Mouse (Mus musculus) testis, adult 2 months (tissue): ENCODE results near the gene Lad1. TPM values are rescaled to one million over a fixed set of nuclear protein-coding genes. Genes with fewer than 3 reads are reported as not detected.

Source experiments
- H3K27ac ChIP-seq: fragments of 200-500 bp; 2 replicates; pipeline ENCODE4 v1.5.1; 2012; ENCODE audit warnings: low read depth, low read length; ENCODE audit not compliant: control insufficient read depth, insufficient read depth
- H3K27me3 ChIP-seq: fragments of 200-500 bp; 2 replicates; pipeline ENCODE4 v1.6.1; 2012; ENCODE audit warnings: mild to moderate bottlenecking, low read length, moderate library complexity; ENCODE audit not compliant: control insufficient read depth, insufficient read depth
- H3K36me3 ChIP-seq: fragments of 200-500 bp; 2 replicates; pipeline ENCODE4 v1.6.1; 2012; ENCODE audit warnings: mild to moderate bottlenecking, low read length; ENCODE audit not compliant: control insufficient read depth, insufficient read depth
- H3K4me1 ChIP-seq: fragments of 200-500 bp; 2 replicates; pipeline ENCODE4 v1.6.1; 2012; ENCODE audit warnings: low read length; ENCODE audit not compliant: control insufficient read depth, insufficient read depth
- H3K4me3 ChIP-seq: fragments of 200-500 bp; 2 replicates; pipeline ENCODE4 v1.5.1; 2012; ENCODE audit warnings: low read depth, mild to moderate bottlenecking, low read length, moderate library complexity, mixed read lengths; ENCODE audit not compliant: control insufficient read depth
- CTCF ChIP-seq: fragments of 200-500 bp; IDR thresholded peaks from 2 replicates; pipeline ENCODE4 v1.5.1; 2012; ENCODE audit warnings: low read depth, mild to moderate bottlenecking, inconsistent platforms, low read length, moderate library complexity; ENCODE audit not compliant: control insufficient read depth, insufficient read depth, insufficient replicate concordance
- POLR2A ChIP-seq: fragments of 200-500 bp; IDR thresholded peaks from 2 replicates; pipeline ENCODE4 v1.6.1; 2012; ENCODE audit warnings: low read depth, mild to moderate bottlenecking, inconsistent platforms, low read length, moderate library complexity; ENCODE audit not compliant: control insufficient read depth
- polyA plus RNA-seq: library from polyadenylated mRNA; depleted of rRNA; stranded (reverse); fragments of >200 nt; gene quantifications from 2 replicates; pipeline ENCODE4 v1.2.3, GENCODE M21; 2012

Gene Lad1
- polyA plus RNA-seq, 1 experiment = 0.15 TPM

DNA sequence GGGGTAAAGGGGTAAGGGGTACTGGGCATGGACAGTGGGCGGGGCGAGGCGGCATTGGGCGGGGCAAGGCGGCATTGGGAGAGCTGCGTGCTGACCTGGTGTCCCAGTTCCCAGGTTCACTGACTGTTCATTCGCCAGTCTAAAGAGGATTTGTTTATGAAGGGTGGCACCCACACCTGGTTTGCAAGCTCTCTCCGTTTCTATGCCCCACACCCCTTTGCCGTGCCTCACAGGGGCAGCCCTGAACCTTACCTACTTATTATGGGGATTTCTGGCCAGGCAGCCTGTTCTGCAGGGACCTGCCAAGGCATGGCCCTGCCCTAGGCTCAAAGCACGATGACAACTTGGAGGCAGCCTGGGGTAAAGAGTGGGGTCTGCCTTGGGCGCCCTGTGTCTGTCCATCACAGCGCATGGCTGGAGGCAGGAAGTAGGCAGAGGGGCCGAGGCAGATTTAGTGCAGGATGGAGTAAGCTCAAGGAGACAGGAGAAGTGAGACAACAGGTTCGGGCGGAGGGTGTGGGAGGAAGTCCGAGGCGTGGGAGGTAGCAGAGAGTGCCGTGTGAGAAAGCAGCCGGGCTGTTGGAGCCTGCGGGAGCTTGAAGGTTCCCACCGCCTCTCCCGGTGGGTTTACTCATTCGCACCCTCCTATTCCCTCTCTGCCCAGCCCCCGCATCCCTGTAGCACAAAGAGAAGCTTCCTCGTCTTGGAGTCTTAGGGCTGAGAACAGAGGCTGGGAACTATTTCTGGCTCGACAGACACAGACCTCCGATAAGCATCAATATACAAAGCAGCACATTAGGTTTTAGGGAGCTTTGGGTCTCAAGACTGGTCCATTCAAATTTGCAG lies 24.8 kb upstream of the Lad1 start:
- Histone ChIP-seq H3K4me1 (peaks cover 11% of the 10 kb centered on the region), H3K27me3 (no peaks in the 10 kb centered on the region), H3K4me3 (peak overlapping the region; percentile 52), H3K36me3 (no peaks in the 10 kb centered on the region), H3K27ac (no peak overlapping the region)
- TF ChIP-seq POLR2A (no peak), CTCF (no peak)

DNA sequence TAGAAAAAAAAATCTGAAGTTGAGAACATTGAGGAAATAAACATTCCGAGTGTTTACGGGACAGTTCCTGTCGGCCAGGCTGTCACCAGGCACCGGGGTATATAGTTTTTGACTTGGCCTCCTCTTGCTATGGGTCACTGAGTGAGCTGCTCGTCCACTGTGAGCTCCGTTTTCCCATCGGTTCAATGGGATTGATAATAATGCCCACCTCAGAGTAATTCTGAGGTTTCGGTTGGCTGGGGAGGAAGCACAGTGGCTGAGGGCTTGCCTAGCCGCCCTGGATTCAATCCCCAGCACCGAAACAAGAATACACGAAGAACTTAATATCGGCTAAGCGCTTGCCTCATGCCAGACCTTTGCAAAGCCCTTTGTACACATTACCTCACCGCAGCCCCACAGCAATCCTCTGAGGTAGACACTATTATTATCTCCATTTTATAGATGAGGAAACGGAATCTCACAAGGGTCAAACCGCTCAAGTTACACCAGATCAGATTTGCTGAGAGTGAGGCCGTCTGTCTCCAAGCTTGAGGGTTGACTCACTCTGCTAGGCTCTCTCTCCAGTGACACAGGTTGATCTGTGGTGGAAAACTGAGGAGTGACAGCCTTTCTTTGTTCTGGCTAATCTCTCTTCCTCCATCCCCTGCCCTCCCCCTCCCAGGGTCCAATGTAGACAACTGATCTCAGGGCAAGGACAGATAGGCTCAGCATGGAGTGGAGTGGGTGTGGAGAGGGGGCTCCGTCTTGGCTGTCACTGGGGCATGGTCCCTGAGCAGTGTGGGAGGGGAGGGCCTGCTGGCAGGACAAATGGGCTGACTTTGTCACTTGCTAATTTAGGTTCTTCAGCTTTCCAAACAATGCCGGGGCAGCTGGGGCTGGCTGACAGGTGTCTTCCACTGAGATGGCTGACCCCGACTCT lies 23.9 kb upstream of the Lad1 start:
- peaks cover 11% of the 10 kb centered on the region for H3K4me1 ChIP-seq
- H3K27ac ChIP-seq = peak overlapping the region; percentile 40
- TF ChIP-seq POLR2A (no peak), CTCF (no peak)
- no peaks in the 10 kb centered on the region for H3K36me3 ChIP-seq
- H3K4me3 ChIP-seq = 0 out of 2 replicates have a peak overlapping the region, but pooled peaks have one; percentile 8
- H3K27me3 ChIP-seq = no peaks in the 10 kb centered on the region

DNA sequence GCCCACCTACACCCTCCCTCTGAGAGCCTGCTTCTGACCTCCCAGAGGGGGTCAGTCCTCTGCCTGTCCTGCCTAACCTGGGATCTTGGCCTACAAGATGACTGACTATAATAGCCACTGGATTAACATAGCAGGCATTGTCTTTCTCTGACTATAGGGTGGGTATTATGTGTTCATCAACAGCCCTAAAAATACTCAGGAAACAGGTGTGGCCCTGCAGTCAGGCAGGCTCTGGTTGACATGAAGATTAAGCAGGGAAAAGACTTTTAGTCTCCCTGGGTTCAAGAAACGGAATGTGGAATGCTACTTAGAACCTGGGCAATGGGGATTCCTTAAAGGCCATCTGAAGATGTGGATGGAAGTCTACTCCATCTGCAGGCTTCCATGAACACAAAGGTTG lies 19.9 kb upstream of the Lad1 start:
- H3K27me3 ChIP-seq = no peaks in the 10 kb centered on the region
- H3K4me3 ChIP-seq = no peak overlapping the region
- peaks cover 10% of the 10 kb centered on the region for H3K4me1 ChIP-seq
- no peak for TF ChIP-seq CTCF
- TF ChIP-seq POLR2A = no peak
- no peak overlapping the region for H3K27ac ChIP-seq
- no peaks in the 10 kb centered on the region for H3K36me3 ChIP-seq

DNA sequence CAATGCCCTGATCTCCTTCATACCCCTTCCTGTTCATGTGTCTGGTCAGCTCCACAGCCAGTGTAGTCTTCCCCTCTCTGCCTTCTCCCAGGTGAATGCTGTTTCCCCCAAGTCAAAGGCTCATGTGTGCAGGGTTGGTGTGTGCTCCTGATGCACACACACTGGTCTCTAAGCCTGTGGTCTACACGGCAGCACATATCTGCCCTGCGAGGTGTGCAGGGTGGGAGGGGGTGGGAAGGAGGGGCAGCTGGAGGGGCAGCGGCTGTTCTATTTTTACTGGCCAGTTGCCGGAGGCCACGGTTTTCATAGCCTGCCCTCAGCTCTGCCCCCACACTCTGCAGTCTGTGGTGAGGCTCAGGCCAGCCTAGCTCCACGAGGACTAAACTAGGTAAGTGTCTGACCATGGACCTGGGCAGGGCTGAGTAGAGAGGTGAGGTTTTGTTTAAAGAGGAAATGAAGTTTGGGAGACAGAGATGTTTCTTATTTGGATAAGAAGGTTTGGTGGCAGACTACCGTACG lies 19.2 kb upstream of the Lad1 start:
- H3K4me3 ChIP-seq = no peak overlapping the region
- H3K27me3 ChIP-seq = no peaks in the 10 kb centered on the region
- TF ChIP-seq CTCF = no peak
- no peak for TF ChIP-seq POLR2A
- peaks cover 4% of the 10 kb centered on the region for H3K4me1 ChIP-seq
- H3K36me3 ChIP-seq = no peaks in the 10 kb centered on the region
- no peak overlapping the region for H3K27ac ChIP-seq

DNA sequence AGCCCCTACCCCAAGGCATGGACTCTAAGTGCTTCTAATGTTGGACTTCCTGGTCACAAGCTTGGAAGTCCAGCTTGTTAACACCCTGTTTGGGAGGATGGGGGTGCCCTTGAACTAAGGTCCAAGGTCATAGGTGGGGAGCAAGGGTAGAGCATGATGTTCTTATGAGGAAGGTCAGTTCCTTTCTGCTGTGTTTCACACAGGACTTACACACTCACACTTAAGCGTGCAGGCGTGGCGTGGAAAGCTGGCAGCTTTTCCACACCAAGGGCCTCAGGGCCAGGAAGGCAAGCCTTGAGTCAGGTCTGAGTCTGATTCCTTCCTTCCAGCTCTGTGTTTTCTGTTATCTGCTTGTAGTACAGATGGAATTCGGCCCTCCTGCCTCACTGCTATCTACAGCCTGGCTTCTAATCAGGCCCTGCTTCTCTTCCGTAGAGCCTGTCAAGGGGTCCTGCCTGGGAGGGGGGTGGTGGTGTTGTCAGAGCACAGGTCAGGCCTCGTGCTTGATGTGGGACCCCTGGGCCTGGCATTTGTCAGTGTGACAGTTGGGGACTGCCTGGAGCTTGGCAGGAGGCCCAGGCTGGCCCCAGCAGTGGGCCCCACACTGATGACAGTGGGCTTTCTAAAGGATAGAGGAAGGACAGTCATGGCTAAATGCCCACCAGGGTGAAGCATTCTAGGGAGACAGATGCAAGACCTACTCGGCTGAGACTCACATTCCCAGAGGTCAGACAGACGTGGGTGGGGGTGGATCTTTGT lies 18.0 kb upstream of the Lad1 start:
- Histone ChIP-seq H3K4me3 (no peak overlapping the region), H3K27ac (peak overlapping the region; percentile 15; the same call in 1 of the 2 replicates), H3K36me3 (no peaks in the 10 kb centered on the region), H3K4me1 (peaks cover 2% of the 10 kb centered on the region; the same call in 1 of the 2 replicates), H3K27me3 (no peaks in the 10 kb centered on the region)
- TF ChIP-seq CTCF (no peak), POLR2A (no peak)

DNA sequence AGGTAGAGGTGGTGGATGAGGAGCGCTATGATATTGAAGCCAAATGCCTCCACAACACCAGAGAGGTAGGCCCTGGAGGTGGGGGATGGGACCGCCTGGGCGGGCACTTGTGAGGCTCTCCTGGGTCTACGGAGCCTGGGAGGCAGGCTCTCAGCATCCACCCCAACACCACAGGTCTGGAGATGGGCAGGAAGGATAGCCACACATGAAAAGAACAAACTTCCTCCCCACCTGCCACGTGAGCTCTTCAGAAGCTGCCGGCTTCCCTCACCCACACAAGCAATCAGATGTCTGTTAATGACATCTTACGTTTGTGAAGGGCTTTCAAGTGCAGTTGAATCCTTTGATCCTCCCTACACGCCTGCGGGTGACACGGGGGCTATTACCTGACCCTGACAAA lies 10.9 kb upstream of the Lad1 start:
- no peaks in the 10 kb centered on the region for H3K36me3 ChIP-seq
- H3K4me3 ChIP-seq = no peak overlapping the region
- peaks cover 2% of the 10 kb centered on the region; the same call in 1 of the 2 replicates for H3K4me1 ChIP-seq
- H3K27me3 ChIP-seq = no peaks in the 10 kb centered on the region
- TF ChIP-seq CTCF (no peak), POLR2A (no peak)
- no peak overlapping the region for H3K27ac ChIP-seq
